Mouse (Mus musculus) stomach, adult 2 months (tissue): Measurements from ENCODE around the gene Vwde. TPM values are rescaled to one million over a fixed set of nuclear protein-coding genes. Genes with fewer than 3 reads are reported as not detected.

Experiments used
- polyA plus RNA-seq: library from polyadenylated mRNA; depleted of rRNA; stranded (reverse); fragments of >200 nt; gene quantifications from 2 replicates; pipeline ENCODE4 v1.2.3, GENCODE M21; 2012; rRNA removed

Gene Vwde
- not detected in 2 replicates for polyA plus RNA-seq

DNA sequence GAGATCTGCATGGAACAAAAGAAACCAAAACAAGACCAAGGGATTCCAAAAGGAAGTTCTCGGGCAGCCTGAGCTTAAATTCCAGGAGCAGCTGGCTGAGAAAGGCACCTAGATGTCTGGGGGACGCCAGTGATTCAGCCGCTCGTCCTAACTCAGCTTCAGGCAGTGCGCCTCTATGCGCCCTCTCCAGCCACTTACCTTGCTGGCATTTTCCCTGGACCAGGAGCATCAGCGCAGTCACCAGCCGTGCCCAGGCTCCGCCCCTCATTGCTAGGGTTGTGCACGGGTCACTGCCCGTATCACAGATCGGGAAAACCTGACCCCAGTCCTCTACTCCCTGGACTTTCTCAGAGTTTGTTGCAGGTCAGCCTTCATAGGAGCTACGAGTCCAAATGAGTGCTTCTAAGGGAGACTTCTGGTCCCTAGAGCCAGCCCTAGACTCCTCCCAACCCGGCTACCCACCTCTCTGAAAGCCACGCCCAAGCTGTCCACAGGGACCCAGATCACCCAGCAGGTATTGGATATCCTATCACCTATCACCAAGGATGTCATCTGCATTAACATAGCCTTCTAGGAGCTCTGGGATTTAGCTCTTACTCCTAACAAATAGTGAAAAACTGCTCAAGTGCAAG lies at the start of gene Vwde:
Gene Vwde (minus strand): TSS at position 370 of the 632 bp plus-strand sequence.

Other genes starting within 250 kb of the Vwde start
- gene Tmem106b, start 155.2 kb downstream of the Vwde start, polyA plus RNA-seq, result 9.0 and 9.6 TPM in 2 replicates